Mouse (Mus musculus) lung, postnatal 4 days (tissue): Measurements from ENCODE around the gene Rnf213.

Experiments used
- DNase-seq, 2 experiments: peaks; one replicate each; pipeline ENCODE4 v3.0.0; 2021

Gene Rnf213

GRCm38 (mm10) chr11:119516677-119517361 is 123.9 kb downstream of the Rnf213 start:
- peak; percentile 35 to 47 for DNase-seq

GRCm38 (mm10) chr11:119519387-119519786 is 126.5 kb downstream of the Rnf213 start:
- no peak for DNase-seq

- peak; percentile 29 to 56 for DNase-seq
Measured at GRCm38 (mm10) chr11:119520005-119520712, 127.3 kb downstream of the Rnf213 start.

- no peak for DNase-seq
Measured at GRCm38 (mm10) chr11:119520713-119521063, 127.8 kb downstream of the Rnf213 start.

DNA sequence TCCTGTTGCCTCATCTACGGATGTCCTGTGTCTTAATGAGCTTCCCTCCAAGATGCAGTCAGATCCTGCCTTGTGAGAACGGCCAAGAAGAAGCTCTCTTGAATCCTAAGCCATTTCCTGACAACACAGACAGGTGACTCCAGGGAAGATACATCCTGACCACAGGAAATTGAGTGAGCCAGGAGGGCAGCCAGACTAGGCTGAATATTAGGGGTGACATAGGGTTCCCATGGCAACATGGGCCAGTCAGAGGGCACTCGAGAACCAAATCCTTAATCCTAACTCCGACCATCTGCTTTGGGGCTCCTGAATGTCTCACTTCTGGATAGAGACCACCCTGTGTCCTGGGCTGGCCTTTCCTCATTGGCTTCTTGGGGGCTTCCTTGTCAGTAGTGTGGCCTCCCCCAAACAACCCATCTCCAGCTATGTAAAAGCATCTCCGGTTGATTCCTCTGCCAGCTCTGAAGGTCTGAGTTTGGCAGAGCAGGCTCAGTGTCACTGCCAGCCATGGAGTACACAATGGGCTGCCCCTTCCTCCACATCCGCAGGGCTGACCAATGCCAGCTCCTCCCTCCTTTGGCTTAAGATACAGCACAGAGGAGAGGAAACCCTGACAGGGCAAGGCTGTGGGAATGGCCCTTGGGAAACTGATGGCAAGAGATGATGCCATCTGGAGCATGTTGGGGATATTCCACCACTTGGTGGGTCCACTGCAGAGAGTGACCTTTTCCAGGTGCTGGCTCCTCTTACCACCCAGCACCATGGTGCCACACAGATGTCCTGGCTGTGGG is 129.2 kb downstream of the Rnf213 start:
- DNase-seq, result peak; percentile 47 to 79

DNA sequence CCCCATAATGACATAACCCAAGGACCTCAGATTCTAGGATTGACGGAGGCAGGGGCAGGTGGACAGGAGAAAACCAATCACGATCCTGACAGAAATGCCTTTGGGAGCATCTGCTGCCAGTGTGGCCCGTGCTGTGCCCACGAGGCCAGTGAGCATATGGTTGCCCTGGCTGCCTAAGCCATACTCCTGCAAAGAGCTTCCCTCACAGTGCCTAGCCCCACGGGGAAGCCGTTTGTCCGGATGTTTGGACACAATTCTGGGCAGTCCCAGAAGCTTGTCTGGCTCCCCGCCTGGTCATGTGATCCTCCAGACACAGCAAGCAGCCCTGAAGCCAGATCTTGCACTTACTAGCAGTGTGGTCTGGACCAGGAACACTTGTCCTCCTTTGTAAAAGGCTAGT is 129.9 kb downstream of the Rnf213 start:
- peak; percentile 55 to 83 for DNase-seq

DNA sequence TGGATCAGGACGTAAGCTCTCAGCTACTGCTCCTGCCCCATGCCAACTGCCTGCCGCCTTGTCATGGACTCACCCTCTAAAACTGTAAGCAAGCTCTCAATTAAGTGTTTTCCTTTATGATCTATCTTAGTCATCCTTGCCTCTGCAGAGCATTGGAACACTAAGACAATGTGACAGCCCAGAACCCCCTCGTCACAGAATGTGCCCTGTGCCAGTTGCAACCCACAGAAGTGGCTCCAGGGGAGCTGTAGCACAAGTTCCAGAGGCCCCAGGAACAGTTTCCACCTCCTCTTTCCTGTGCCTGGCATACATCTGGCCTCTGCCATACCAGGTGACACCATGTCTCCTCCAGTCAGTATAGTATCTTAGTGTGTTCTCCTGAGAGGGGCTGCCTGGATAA is 130.5 kb downstream of the Rnf213 start:
- DNase-seq, result no peak

DNA sequence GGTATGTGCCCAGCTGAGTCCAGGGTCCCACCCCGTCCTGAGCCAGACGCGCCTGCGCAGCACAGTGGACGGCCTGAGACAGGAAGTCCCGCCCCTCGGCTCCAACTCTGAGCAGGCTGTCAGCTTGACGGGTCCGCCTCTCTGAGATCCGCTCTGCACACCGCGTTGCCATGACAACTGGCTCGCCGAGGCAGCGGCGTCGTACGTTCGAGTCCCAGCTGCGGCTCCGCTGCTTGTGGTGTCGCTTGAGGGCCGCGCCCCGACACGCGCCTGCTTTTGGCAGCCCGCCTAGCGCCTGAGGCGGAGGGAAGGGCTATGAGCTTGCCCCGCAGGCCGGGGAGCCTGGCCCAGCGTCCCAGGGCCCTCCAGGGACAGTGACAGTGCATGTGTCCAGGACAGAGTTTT is 131.6 kb downstream of the Rnf213 start:
- DNase-seq, result peak; percentile 89 to 94

GRCm38 (mm10) chr11:119526068-119526966 is 133.4 kb downstream of the Rnf213 start:
- DNase-seq, result no peak

GRCm38 (mm10) chr11:119528930-119529329 is 136.0 kb downstream of the Rnf213 start:
- DNase-seq, result no peak

GRCm38 (mm10) chr11:119532460-119532859 is 139.6 kb downstream of the Rnf213 start:
- no peak for DNase-seq

GRCm38 (mm10) chr11:119533745-119534144 is 140.8 kb downstream of the Rnf213 start:
- DNase-seq, result no peak
